Mouse (Mus musculus) thymus, adult 2 months (tissue): Measurements from ENCODE around the gene Ccdc87.

ENCODE experiments used
- CTCF ChIP-seq: fragments of 200-500 bp; IDR thresholded peaks from 2 replicates; pipeline ENCODE4 v1.5.1; 2012; ENCODE audit warnings: mild to moderate bottlenecking, control low read depth, low read length, moderate library complexity, borderline replicate concordance; ENCODE audit not compliant: control insufficient read depth, poor library complexity, insufficient read depth; ENCODE audit errors: extremely low read depth
- POLR2A ChIP-seq: fragments of 200-500 bp; IDR thresholded peaks from 2 replicates; pipeline ENCODE4 v1.6.1; 2012; ENCODE audit warnings: mild to moderate bottlenecking, low read length, control low read depth, moderate library complexity; ENCODE audit not compliant: control insufficient read depth, poor library complexity, insufficient read depth; ENCODE audit errors: extremely low read depth

DNA sequence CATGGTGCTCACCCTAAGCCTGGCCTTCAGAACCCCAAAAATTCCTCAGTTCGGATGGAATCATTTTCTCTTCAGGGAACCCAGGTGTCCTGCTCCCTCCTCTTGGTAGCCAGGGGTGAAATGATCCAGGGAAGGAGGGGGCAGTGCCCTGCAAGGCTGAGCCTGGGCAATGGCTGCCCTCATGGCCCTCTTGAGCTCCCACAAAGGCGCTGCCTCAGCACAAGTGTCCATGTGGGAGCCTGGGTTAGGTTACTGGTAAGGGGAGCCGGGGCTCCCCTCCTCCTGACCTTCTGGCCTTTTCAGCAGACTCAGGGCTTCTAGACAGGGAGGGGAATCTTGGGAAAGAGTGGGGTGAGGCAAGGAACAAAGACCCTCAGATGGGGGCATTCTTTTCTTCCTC is 37.6 kb downstream of the Ccdc87 start:
- TF ChIP-seq CTCF (no peak), POLR2A (no peak)
